Mouse (Mus musculus) lung, postnatal 0 days (tissue): ENCODE results near the gene Commd3.

ENCODE experiments used
- CTCF ChIP-seq: IDR thresholded peaks from 2 replicates; pipeline ENCODE4 v1.5.1; 2016; ENCODE audit warnings: antibody characterized with exemption, mild to moderate bottlenecking
- EP300 ChIP-seq: IDR thresholded peaks from 2 replicates; pipeline ENCODE4 v1.6.1; 2016; ENCODE audit warnings: antibody characterized with exemption, mild to moderate bottlenecking, control low read depth

GRCm38 (mm10) chr2:18693871-18694610 lies 21.9 kb downstream of the Commd3 start, which contains the start of gene Spag6:
- TF ChIP-seq EP300 (no peak), CTCF (no peak; the same call in 1 of the 2 replicates)
